In genomic region chr16:44978193-44978592, GRCm38 (mm10) we compare ENCODE assay signal across 38 mouse cellular contexts. TPM values are rescaled to one million over a fixed set of nuclear protein-coding genes. Genes with fewer than 3 reads are reported as not detected.
"Had no signal": no experiment of that assay in that cellular context is flagged by ENCODE, and none has a peak within 500 bp of the region (broad histone marks: within the 10 kb centered on the region; RNA-seq: fewer than 3 reads in every experiment).

No protein-coding gene starts in this region.

- H3K4me2 ChIP-seq: limb, embryonic 13.5 days; limb, embryonic 15.5 days; liver, embryonic 11.5 days; liver, embryonic 12.5 days; liver, embryonic 13.5 days; liver, embryonic 15.5 days; lung, embryonic 14.5 days; lung, embryonic 15.5 days; midbrain, embryonic 12.5 days; midbrain, embryonic 13.5 days; midbrain, embryonic 15.5 days; neural tube, embryonic 12.5 days had no signal

- H3K27me3 ChIP-seq: limb, embryonic 13.5 days; limb, embryonic 15.5 days; liver, embryonic 12.5 days; liver, embryonic 13.5 days; liver, embryonic 15.5 days; lung, embryonic 15.5 days; midbrain, embryonic 12.5 days; midbrain, embryonic 13.5 days; midbrain, embryonic 15.5 days; neural tube, embryonic 12.5 days had no signal

- H3K4me3 ChIP-seq: left cerebral cortex, adult 2 months; limb, embryonic 13.5 days; limb, embryonic 15.5 days; liver, embryonic 12.5 days; liver, embryonic 13.5 days; liver, embryonic 15.5 days; lung, embryonic 15.5 days; megakaryocyte, embryonic 14.5 days; midbrain, embryonic 10.5 days; midbrain, embryonic 12.5 days; midbrain, embryonic 13.5 days; midbrain, embryonic 15.5 days; myocyte; neural tube, embryonic 12.5 days had no signal

- H3K4me1 ChIP-seq: liver, embryonic 12.5 days; liver, embryonic 13.5 days; liver, embryonic 15.5 days; lung, embryonic 15.5 days; midbrain, embryonic 10.5 days; midbrain, embryonic 12.5 days; midbrain, embryonic 13.5 days; midbrain, embryonic 15.5 days; neural tube, embryonic 12.5 days had no signal

- H3K9me3 ChIP-seq: limb, embryonic 15.5 days; liver, embryonic 12.5 days; liver, embryonic 13.5 days; liver, embryonic 15.5 days; lung, embryonic 15.5 days; megakaryocyte, embryonic 14.5 days; midbrain, embryonic 10.5 days; midbrain, embryonic 12.5 days; midbrain, embryonic 13.5 days; midbrain, embryonic 15.5 days; neural tube, embryonic 12.5 days had no signal

- H3K27ac ChIP-seq: left cerebral cortex, adult 2 months; limb, embryonic 13.5 days; limb, embryonic 15.5 days; liver, embryonic 12.5 days; liver, embryonic 13.5 days; liver, embryonic 14.5 days; liver, embryonic 15.5 days; lung, embryonic 15.5 days; macrophage; midbrain, embryonic 10.5 days; midbrain, embryonic 12.5 days; midbrain, embryonic 13.5 days; midbrain, embryonic 15.5 days; neural tube, embryonic 12.5 days had no signal

- H3K36me3 ChIP-seq: limb, embryonic 13.5 days; limb, embryonic 15.5 days; liver, embryonic 12.5 days; liver, embryonic 13.5 days; liver, embryonic 15.5 days; lung, embryonic 15.5 days; midbrain, embryonic 10.5 days; midbrain, embryonic 12.5 days; midbrain, embryonic 13.5 days; midbrain, embryonic 15.5 days; neural tube, embryonic 12.5 days had no signal

- ATAC-seq: liver, embryonic 12.5 days; liver, postnatal 0 days; lung, postnatal 0 days; midbrain, embryonic 13.5 days; midbrain, embryonic 15.5 days; midbrain, embryonic 16.5 days had no signal

- H3K9ac ChIP-seq: limb, embryonic 13.5 days; limb, embryonic 15.5 days; liver, embryonic 12.5 days; liver, embryonic 13.5 days; liver, embryonic 14.5 days; liver, embryonic 15.5 days; liver, postnatal 0 days; lung, embryonic 14.5 days; lung, embryonic 15.5 days; midbrain, embryonic 12.5 days; midbrain, embryonic 13.5 days; midbrain, embryonic 15.5 days; neural tube, embryonic 12.5 days had no signal

- DNase-seq: left cerebral cortex, postnatal 4 days; liver; liver, embryonic 13.5 days; liver, postnatal 0 days; lung, adult 18-20 months; lung, adult 2 months; lung, embryonic 14.5 days; lung, postnatal 10 days; lung, postnatal 14 days; lung, postnatal 36 days; lung, postnatal 4 days had no signal

RNA-seq across cellular contexts. Expression of gene Cd200r3, which starts 34.7 kb away (rescaled TPM):
- total RNA-seq: left cerebral cortex, adult 18-20 months; left cerebral cortex, adult 2 months; left cerebral cortex, adult 8-10 months; left cerebral cortex, postnatal 10 days; left cerebral cortex, postnatal 14 days; left cerebral cortex, postnatal 25 days; left cerebral cortex, postnatal 36 days; midbrain, postnatal 0 days had no signal
- polyA plus RNA-seq: liver, adult 2 months; midbrain, embryonic 10.5 days; midbrain, embryonic 12.5 days; midbrain, embryonic 13.5 days; midbrain, embryonic 15.5 days; midbrain, embryonic 16.5 days; midbrain, postnatal 0 days; myocyte; neural tube, embryonic 11.5 days; neural tube, embryonic 12.5 days had no signal
